Mouse (Mus musculus) limb, embryonic 14.5 days (tissue): ENCODE measurements at regions not wholly inside any gene's neighbourhood (a gene's known extent, or its start where the extent isn't known, plus 50 kb on each side); places are given as distances from the start of the nearest gene placed in this dataset.

Source experiments
- ATAC-seq: fragments of 200-750 bp; cut with Nextera tagmentation; 2 replicates; pipeline ENCODE4 v1.8.0; 2017; ENCODE audit warnings: low read depth, moderate number of reproducible peaks, moderate TSS enrichment; ENCODE audit not compliant: low FRiP score
- DNase-seq: peaks from one replicate; pipeline ENCODE4 v3.0.0-alpha.2; 2015; ENCODE audit warnings: low spot score
- H3K27ac ChIP-seq: fragments of 300-500 bp; sonication (generic); replicated peaks from 2 replicates; pipeline ENCODE4 v1.5.1; 2014; ENCODE audit warnings: low read depth, mild to moderate bottlenecking, low read length, moderate library complexity, mixed read lengths
- H3K27me3 ChIP-seq: fragments of 300-500 bp; sonication (generic); 2 replicates; pipeline ENCODE4 v1.6.1; 2014; ENCODE audit warnings: low read length, mixed read lengths; ENCODE audit not compliant: control insufficient read depth, insufficient read depth
- H3K36me3 ChIP-seq: fragments of 300-500 bp; sonication (generic); 2 replicates; pipeline ENCODE4 v1.6.1; 2014; ENCODE audit warnings: mild to moderate bottlenecking, low read length, moderate library complexity, mixed read lengths; ENCODE audit not compliant: control insufficient read depth, insufficient read depth
- H3K4me1 ChIP-seq: fragments of 300-500 bp; sonication (generic); 2 replicates; pipeline ENCODE4 v1.6.1; 2014; ENCODE audit warnings: antibody characterized with exemption, low read length, mixed read lengths; ENCODE audit not compliant: control insufficient read depth, insufficient read depth
- H3K4me2 ChIP-seq: fragments of 300-500 bp; sonication (generic); replicated peaks from 2 replicates; pipeline ENCODE4 v1.6.1; 2014; ENCODE audit warnings: low read depth, mild to moderate bottlenecking, low read length, moderate library complexity; ENCODE audit not compliant: severe bottlenecking
- H3K4me3 ChIP-seq: fragments of 300-500 bp; sonication (generic); replicated peaks from 2 replicates; pipeline ENCODE4 v1.5.1; 2014; ENCODE audit warnings: low read length
- H3K9ac ChIP-seq: fragments of 300-500 bp; sonication (generic); 2 replicates; pipeline ENCODE4 v1.6.1; 2014; ENCODE audit warnings: mild to moderate bottlenecking, low read depth, low read length, moderate library complexity; ENCODE audit not compliant: severe bottlenecking
- H3K9me3 ChIP-seq: fragments of 300-500 bp; sonication (generic); 2 replicates; pipeline ENCODE4 v1.6.1; 2016; ENCODE audit warnings: low read length; ENCODE audit not compliant: control insufficient read depth
- POLR2A ChIP-seq: fragments of 200-500 bp; IDR thresholded peaks from 2 replicates; pipeline ENCODE4 v1.8.0; 2012; ENCODE audit warnings: inconsistent platforms, mild to moderate bottlenecking, moderate library complexity, borderline replicate concordance; ENCODE audit not compliant: insufficient read depth, insufficient read length; ENCODE audit errors: extremely low read depth
- WGBS: fragments of 180-500 bp; shearing (Covaris S2); extraction: QIAGEN DNeasy Blood & Tissue Kit; methylation state at CpG from one replicate; pipeline ENCODE4 v1.1.7; 2014; 5-methylcytosine and 5-hydroxymethylcytosine counted together

- TF ChIP-seq POLR2A, result no peak
- ATAC-seq, result no peak
- no peak for DNase-seq
- no peaks in the 10 kb centered on the region for H3K4me1 ChIP-seq
- H3K9ac ChIP-seq, result no peak overlapping the region
- H3K27me3 ChIP-seq, result no peaks in the 10 kb centered on the region
- no peak overlapping the region for H3K4me2 ChIP-seq
- H3K9me3 ChIP-seq, result no peaks in the 10 kb centered on the region
- H3K36me3 ChIP-seq, result no peaks in the 10 kb centered on the region
- H3K4me3 ChIP-seq, result no peak overlapping the region
- no peak overlapping the region for H3K27ac ChIP-seq
- 60% methylated on average over 8 of the region's 8 CpGs for WGBS
These were observed 99.0 kb upstream of the Mgat5 start for GRCm38 (mm10) chr1:127105861-127106260.

GRCm38 (mm10) chr1:127103664-127104063 lies 101.2 kb upstream of the Mgat5 start:
- H3K4me1 ChIP-seq, result no peaks in the 10 kb centered on the region
- DNase-seq, result no peak

GRCm38 (mm10) chr1:127098871-127099420 lies 105.9 kb upstream of the Mgat5 start:
- H3K4me3 ChIP-seq, result no peak overlapping the region
- no peaks in the 10 kb centered on the region for H3K27me3 ChIP-seq
- ATAC-seq (no peak), DNase-seq (no peak)
- H3K36me3 ChIP-seq, result no peaks in the 10 kb centered on the region
- no peak for TF ChIP-seq POLR2A
- no peak overlapping the region for H3K27ac ChIP-seq
- H3K9me3 ChIP-seq, result no peaks in the 10 kb centered on the region
- no peak overlapping the region for H3K9ac ChIP-seq
- no peaks in the 10 kb centered on the region for H3K4me1 ChIP-seq
- no peak overlapping the region for H3K4me2 ChIP-seq

More at GRCm38 (mm10) chr1:127103664-127104063, 101.2 kb upstream of the Mgat5 start:
- H3K27me3 ChIP-seq, result no peaks in the 10 kb centered on the region
- no peak overlapping the region for H3K27ac ChIP-seq
- no peak overlapping the region for H3K4me2 ChIP-seq
- TF ChIP-seq POLR2A, result no peak
- no peaks in the 10 kb centered on the region for H3K9me3 ChIP-seq
- WGBS, result 37% methylated on average over 2 of the region's 2 CpGs
- no peak for ATAC-seq
- no peak overlapping the region for H3K9ac ChIP-seq
- no peak overlapping the region for H3K4me3 ChIP-seq
- H3K36me3 ChIP-seq, result no peaks in the 10 kb centered on the region

GRCm38 (mm10) chr1:127087616-127088015 lies 117.2 kb upstream of the Mgat5 start:
- Histone ChIP-seq H3K27ac (no peak overlapping the region), H3K4me2 (no peak overlapping the region), H3K9ac (no peak overlapping the region), H3K4me1 (no peaks in the 10 kb centered on the region), H3K36me3 (no peaks in the 10 kb centered on the region), H3K4me3 (no peak overlapping the region), H3K27me3 (no peaks in the 10 kb centered on the region), H3K9me3 (0 out of 2 replicates have a peak, but pooled peaks cover 5% of the 10 kb centered on the region)
- DNase-seq (no peak), ATAC-seq (no peak)
- TF ChIP-seq POLR2A, result no peak

- Histone ChIP-seq H3K27me3 (no peaks in the 10 kb centered on the region), H3K9me3 (0 out of 2 replicates have a peak, but pooled peaks cover 5% of the 10 kb centered on the region), H3K36me3 (no peaks in the 10 kb centered on the region), H3K4me3 (no peak overlapping the region), H3K9ac (no peak overlapping the region), H3K4me1 (no peaks in the 10 kb centered on the region), H3K4me2 (no peak overlapping the region), H3K27ac (no peak overlapping the region)
- no peak for ATAC-seq
- no peak for DNase-seq
- WGBS, result 85% methylated on average over 4 of the region's 4 CpGs
- TF ChIP-seq POLR2A, result no peak
These were observed 118.8 kb upstream of the Mgat5 start for GRCm38 (mm10) chr1:127085988-127086387.
